Mouse (Mus musculus) testis, adult 2 months (tissue): Measurements from ENCODE around the gene Rffl.

Source experiments
- CTCF ChIP-seq: fragments of 200-500 bp; IDR thresholded peaks from 2 replicates; pipeline ENCODE4 v1.5.1; 2012; ENCODE audit warnings: low read depth, mild to moderate bottlenecking, inconsistent platforms, low read length, moderate library complexity; ENCODE audit not compliant: control insufficient read depth, insufficient read depth, insufficient replicate concordance
- POLR2A ChIP-seq: fragments of 200-500 bp; IDR thresholded peaks from 2 replicates; pipeline ENCODE4 v1.6.1; 2012; ENCODE audit warnings: low read depth, mild to moderate bottlenecking, inconsistent platforms, low read length, moderate library complexity; ENCODE audit not compliant: control insufficient read depth

DNA sequence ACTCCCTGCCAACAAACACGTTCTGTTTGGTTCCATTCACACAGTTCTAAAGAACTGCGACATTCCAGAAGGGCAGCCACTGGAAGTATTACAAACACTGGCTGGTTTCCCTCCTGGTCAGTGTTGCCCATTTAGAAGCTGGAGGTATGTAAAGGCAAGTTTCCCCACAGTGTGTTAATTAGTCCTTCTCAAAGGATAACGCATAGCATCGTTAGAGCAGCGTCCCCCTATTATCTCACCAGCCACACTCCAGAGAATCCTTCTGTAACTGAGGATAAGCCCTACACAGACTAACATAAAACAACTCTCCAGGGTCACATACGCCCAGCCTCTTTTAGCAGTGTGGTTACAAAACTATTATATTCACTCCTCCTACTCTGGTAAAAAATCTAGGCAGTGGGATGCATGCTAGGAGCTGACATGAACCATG is 23.4 kb downstream of the Rffl start:
- no peak for TF ChIP-seq CTCF
- no peak for TF ChIP-seq POLR2A
